Mouse (Mus musculus) cortical plate, adult 2 months (tissue): ENCODE measurements at regions not wholly inside any gene's neighbourhood (a gene's known extent, or its start where the extent isn't known, plus 50 kb on each side); places are given as distances from the start of the nearest gene placed in this dataset.

Experiments
- CTCF ChIP-seq: fragments of 200-500 bp; IDR thresholded peaks from 2 replicates; pipeline ENCODE4 v1.5.1; 2011; ENCODE audit warnings: mild to moderate bottlenecking, control low read depth, low read length; ENCODE audit not compliant: insufficient read depth; ENCODE audit errors: extremely low read depth
- POLR2A ChIP-seq: fragments of 200-500 bp; IDR thresholded peaks from 2 replicates; pipeline ENCODE4 v1.6.1; 2011; ENCODE audit warnings: mild to moderate bottlenecking, low read length, control low read depth; ENCODE audit not compliant: insufficient read depth; ENCODE audit errors: extremely low read depth

GRCm38 (mm10) chr14:100458727-100459447, 174.4 kb upstream of the Klf12 start:
- no peak for TF ChIP-seq CTCF
- TF ChIP-seq POLR2A, result no peak
